Mouse (Mus musculus) retina, adult 2 months (tissue): ENCODE measurements around the gene Lrrc3.
"Not testable (repeated sequence)": the region's sequence is repeated elsewhere in the genome, so short reads cannot be mapped to it uniquely, and the experiment has no call there.

Experiments used
- DNase-seq: peaks from one replicate; pipeline ENCODE4 v3.0.0-alpha.2; 2012; ENCODE audit warnings: low read depth, low spot score

Gene Lrrc3

DNA sequence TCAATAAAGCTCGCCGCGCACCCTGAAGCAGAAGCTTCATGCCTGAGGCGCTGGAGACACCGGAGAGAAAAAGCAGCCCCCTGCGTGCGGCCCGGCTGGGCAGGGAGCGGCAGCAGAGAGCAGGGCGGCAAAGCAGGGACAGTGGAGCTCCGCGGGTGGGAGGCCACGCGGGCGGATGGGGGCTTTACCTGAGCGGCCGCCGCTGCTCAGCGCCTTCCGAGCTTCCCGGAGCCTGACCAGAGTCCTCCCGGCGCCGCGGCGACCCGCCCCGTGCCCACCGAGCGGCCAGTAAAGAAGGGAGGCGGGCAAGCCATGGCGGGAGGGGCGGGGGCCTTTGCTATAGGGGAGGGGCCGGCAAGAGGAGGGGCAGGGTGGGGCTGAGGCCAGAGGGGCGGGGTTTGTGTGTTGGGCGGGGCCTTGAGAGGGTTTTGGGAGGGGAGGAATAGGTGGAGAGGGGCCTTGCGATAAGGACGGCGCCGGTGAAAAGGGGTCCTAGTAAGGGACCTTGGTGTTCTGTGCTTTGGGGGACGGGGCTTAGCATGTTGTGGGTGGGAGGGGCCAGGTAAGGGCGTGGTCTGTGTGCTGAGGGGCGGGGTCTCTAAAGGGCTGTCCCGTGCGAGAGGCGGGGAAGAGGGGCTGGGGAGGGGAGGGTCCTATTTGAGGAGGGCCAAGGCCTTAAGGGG, at the start of gene Lrrc3:
Lrrc3 (minus strand) TSS at position 326 of the 683 bp plus-strand sequence.
- DNase-seq: no peak

DNA sequence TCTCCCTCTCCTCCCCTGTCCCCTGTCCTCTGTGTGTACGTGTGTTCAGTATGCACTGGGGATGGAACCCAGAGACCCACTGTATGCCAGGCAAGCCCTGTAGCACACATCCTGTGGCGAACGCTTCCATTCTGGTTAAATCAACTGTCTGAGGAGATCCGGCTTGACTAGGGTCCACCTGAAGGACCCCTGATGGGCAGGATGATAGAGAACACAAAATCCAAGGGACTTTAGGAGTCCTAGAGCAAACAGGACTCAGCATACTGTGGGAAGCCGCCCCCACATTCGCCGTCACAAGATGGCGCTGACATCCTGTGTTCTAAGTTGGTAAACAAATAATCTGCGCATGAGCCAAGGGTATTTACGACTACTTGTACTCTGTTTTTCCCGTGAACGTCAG, 48.1 kb upstream of the Lrrc3 start:
- not testable (repeated sequence) for DNase-seq

DNA sequence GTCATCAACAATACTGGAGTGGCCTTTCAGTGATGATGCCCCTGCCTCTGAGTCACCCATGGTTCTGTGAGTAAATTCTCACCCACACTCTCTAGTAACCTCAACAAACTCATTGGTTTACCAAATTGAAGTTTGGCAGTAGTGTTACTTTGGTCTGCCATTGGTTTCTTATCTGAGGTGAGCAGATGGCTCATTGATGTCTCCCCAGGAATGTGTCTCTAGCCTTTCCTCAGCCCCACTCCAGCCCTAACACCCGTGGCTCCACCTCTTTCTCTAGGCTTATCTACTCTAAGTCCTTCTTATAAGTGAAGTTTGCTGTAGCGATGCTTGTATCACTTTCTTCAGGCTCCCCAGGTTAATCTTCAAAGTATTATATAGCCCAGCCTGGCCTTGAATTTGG, 37.3 kb upstream of the Lrrc3 start:
- no peak for DNase-seq

DNA sequence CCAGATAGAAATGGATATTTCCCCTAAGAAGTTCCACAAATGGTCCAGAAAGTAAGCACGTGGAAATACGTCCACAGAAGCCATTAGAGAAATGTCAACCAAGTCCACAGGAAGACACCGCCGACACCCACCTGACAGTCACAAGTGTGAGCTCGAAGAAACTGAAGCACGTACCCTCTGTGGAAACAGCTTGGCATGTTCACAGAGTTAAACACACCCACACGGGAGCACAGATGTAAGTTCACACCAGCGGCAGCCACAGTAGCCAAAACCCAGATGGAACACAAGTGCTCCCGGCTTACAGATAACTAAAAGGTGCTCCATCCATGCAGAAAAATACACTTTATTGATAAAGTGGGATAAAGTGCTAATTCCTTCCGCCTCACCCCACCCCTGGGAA, 25.0 kb upstream of the Lrrc3 start:
- DNase-seq: no peak

DNA sequence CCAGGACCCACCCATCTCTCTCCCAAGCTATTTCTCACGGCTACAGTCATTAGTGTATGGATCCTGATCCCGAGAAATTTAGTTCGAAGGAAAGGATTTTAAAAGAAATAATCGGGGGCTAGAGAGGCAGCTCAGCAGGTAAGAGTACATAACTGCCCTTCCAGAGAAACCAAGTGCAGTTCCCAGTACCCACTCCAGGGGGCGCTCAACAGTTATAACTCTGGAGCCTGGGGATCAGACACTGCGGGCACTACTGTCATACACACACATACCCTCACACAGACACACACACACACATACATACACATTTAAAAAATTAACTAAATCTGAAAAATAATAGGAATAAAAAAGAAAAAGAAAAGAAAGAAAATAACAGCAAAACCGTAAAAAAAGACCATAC, 23.8 kb upstream of the Lrrc3 start:
- DNase-seq: no peak

DNA sequence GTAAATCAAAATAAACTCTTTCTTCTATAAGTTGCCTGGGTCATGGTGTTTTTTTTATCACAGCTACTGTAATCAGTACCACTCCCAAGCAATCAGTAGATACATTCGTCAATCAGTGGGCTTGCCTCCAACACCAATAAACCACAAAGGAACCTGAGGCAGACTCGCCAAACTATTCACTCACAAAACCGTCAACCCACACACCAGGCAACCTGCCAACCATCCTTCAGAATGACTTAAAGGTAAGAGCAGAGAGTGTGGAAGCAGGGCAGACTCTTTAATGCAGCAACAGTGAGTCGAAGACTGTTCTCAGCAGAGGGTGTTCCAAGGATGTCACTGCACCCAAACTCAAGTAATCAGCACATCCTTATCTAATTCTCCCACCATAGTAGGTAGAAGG, 20.3 kb upstream of the Lrrc3 start:
- no peak for DNase-seq

DNA sequence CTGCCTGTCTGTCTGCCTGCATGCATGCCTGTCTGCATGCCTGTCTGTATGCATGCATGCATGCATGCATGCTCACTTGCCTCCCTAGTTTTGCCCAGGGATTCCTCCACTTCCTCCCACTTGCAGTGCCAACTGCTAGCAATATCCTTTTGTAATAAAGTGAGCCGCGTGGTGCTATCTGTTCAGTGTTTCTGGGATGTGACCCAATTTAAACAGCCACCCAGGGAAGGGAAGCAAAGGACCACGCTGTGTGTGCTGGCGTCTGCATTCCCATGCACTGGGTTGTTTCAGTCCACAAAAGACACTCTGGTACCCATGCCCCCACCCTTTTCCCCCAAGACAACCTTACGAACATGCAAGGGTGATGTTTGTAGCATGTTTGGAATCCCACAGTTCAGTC, 18.7 kb upstream of the Lrrc3 start:
- DNase-seq: no peak

DNA sequence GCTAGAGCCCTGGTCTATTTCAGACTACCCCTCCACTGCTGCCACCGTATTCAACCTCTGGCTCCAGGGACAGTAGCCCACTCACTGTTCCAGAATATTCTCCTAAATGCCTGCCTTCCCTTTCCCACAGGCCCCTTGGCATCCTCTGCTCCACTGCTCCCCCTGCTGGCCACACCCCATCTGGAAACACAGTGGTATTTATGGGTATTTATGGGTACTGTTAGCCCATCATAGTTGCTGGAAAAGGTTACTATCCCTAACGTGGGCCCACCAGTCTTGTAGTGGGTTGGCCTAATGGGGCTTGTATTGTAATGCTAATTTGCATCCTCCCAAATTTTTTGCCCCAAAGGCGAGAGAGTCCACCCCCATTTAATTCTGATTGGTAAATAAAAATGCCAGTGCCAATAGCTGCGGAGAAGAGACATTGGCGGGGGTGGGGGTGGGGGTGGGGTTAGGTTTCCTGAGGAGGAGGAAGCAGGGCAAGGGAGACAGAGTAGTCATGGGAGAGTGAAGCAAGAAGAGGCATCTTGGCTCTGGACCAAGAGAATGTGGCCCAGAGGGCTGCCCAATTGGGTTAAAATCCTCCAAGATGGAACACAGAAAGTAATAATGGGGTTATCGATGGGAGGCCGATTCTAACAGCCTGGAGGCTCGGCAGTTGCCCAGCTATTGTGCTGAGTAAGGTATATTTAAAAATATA, 14.4 kb upstream of the Lrrc3 start:
- no peak for DNase-seq

DNA sequence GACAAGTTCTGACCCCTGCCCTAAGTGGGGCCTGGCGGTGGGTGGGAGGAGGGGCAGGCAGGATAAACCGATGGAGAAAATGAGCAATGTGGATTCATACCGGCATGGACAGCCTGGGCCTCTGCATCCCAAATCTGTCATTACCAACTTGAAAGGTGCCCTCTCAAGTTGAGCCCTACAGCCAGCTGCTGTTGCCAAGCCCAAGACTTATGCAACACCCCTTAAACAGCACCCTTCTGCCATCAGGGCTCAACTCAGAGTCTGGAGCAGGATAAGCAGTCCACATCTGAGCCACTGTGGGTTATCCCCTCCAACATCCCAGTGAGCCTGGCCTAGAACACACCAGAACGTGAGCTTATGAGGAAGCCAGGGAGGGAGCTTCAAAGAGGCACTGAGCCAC, 11.0 kb upstream of the Lrrc3 start:
- DNase-seq: no peak

DNA sequence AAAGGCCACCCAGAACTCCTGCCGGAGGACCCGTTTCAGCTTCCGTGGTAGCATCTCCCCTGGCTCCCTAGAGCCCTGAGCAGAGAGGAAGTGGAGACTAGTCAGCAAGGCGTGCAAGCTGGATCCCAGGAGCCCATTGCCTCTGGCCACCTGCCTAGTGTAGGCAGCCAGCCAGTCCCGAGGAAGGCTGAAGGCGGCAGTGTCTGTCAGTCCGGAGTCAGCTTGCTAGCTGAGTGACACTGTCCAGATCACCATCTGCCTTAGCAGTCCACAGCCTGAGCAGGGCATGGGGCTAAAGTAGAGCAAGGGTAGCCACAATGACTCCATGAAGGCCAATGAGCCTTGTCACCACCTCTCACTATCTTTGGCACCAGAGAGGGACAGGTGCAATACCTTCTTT, 10.3 kb upstream of the Lrrc3 start:
- no peak for DNase-seq

DNA sequence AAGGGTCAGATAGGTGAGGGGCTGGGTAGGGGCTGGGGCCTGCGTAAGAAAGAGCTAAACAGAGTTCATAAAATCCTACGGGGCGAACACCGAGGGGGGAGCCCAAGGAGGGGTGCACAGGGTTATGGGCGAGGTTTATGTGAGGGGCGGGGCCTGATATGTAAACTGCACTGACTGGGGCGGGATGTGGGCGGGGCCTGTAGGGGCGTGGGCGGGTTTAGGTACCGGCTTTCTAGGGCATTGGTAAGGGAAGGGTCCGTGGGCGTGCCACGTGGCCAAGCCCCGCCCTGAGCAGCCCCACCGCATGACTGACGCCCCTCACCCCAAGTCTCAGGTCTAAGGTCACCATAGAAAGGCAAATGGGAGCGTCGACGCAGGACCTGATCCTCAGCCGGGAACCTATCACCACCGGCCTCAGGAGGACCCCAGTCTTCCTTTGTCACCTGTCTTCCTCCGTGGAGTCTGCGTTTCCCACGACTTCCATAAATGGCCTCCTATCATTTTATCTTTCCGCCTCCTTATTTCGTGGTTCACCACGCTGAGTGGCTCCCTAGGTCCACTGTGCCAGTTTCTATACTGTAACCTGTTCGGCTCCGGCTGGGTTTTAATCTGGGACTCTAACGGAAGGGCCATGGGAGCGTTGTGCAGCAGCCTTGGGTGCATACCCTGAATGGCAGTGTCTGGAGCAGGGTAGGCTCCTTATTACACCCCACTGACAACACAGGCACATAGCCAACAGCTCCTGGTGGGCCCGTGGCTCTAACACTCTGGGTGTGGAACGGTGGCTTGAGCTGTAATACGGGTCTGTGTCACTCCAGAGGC, 769 bp upstream of the Lrrc3 start:
- DNase-seq: no peak

DNA sequence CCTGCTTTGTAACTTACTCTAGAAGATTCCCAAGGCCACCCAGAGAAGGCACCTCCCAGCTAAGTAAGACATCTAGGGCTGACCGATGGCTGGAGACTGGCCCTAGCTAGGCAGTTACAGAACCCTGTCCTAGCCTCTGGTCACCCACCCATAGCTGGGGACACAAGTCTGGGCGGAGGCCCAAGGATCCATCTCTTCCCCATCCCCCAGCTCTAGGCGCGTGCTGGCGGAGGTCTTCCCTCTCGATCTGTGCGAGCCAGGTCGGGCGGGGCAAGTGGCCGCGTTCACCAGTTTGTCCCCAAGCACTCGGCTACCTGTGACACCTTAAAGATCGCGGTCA, 495 bp downstream of the Lrrc3 start:
- no peak for DNase-seq

DNA sequence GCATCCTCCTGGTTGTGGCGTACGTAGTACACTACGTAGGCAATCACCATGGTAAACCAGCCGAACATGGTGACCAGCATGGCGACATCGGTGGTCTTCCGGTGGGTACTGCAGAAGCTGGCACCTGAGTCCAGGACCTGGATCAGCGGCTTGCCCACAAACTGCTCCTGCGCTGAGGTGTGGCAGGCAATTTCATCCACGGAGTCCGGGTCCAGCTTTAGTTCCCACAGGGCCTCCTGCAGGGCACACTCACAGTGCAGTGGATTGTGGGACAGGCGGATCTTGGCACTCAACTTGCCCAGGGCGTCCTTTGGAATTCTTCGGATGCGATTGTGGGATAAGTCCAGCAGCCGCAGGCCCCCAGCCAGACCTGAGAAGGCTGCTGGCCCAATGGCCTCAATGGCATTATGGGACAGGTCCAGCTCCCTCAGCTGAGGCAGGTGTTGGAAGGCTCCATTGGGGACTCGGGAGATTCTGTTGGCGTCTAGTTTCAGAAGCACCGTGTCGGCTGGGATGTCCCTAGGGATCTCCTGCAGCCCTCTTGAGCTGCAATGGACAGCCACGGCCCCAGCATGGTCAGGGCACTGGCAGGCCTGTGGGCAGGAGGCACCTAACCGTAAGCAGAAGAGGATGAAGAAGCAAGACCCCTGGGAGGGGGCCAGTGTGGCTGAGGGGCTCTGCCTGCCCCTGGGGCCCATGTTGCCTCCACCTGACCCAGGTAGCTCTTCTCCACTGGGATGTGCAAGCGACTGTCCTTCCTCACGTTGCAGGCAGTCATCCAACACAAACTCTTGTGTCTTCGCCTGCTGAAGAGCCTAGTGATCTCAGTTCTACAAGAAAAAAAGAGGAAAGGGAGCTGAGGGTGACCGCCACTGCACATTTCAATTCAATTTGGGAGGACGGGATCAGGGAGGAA, 1.2 kb downstream of the Lrrc3 start:
- DNase-seq: no peak

DNA sequence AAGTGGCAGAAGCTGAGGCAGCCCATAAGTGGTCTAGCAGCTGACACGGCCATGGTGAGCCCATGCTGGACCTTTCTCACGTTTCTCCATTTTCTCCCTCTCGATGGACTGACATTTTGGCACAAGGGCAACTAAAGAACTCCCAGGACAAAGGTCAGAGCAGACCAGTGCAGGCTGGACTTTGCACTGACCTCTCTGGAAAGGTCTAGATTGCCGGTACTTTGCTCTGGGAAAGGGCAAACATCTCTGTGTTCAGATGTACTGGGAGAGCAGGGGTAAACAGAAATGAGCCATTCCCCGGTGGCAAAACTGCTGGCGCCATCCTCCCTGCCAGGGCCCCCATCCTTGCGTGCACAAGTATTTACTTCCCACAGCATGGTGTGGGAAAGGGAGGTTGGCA, 2.2 kb downstream of the Lrrc3 start:
- no peak for DNase-seq

DNA sequence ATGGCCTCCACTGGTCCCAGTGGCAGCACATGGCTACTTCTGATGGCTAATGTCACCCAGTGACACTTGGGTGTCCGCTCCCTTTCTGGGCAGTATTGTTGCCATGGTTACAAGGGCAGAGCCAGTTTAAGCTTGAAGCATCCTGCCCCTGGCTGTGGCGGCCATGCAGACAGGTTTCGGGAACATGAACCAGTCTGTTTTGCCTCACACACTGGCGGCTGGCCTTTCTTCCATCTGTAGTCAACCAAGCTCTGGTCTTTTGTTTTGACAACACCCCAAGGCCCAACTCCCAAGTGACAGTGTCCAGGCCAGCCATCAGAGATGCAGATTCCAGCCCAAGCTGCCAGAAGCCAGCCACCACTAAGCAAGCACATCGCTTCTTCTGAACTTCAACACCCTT, 6.8 kb downstream of the Lrrc3 start:
- no peak for DNase-seq

DNA sequence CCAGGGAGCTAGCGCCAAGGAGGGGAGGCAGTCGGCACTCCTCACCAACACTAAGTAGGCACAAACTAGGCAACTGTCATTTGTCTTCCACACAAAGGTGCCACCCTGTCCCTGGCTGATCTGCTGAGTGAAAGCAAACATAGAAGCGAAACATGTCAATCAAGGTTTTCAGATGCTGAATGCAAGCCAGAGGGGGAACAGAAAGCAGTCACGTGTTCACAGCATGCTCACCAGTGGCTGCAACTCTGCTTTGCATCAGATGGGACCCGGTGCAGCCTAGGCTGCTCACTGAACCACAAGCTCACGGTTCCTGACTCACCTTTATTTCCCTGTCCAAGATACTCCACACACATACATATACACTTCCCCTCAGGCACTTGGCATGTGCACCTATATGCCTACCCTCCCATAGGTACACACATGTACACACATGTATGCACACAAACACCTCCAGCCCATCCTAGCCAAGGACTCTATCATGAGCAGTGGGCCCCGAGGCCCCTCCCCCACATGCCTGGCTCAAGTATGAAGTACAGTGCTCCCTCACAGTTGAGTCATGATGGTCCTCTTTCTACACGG, 11.3 kb downstream of the Lrrc3 start:
- DNase-seq: no peak

DNA sequence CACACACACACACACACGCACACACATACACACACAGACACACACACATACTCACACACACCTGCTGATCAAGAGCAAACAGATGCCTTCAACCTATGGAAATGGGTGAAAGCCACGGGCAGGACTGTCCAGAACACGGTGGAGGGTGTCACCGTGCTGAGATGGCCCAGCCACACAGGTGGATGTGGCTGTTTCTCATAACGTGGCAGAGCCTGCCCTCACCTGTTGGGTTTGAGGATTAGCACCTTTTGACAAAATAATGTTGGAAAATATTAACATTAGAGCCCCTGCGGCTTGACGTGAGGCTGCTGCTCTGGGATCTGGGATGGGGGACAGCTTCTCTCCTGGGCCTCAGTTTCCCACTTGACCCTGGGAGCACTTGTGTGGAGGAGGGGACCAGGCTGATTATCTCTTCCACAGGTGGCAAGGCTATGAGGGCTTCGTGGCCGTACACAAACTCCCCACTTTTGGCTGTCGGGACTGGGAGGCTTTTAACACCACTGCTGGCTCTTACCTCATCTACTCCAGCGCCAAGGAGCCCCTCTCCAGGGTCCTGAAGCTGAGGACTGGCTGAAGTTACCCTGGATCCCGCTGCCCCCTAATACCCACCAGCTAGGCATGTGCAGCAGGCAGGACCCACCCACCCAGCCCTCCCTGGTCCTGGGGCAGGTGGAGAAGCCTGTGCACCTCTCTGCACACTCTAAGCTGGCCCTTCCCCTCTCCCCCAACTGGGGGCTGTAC, 16.2 kb downstream of the Lrrc3 start:
- DNase-seq: no peak

DNA sequence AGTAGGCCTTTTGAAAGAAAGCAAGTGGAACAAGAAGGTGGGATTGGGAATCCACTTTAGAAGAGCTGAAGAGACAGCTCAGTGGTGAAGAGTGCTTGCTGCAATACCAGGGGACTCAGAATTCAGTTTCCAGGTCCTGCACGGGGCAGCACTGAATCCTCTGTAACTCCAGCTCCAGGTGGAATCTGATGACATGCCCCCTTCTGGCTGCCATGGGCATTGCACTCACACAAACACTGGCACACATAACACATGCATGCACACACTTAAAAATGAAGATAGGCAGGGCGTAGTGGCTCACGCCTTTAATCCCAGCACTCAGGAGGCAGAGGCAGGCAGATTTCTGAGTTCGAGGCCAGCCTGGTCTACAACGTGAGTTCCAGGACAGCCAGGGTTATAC, 19.8 kb downstream of the Lrrc3 start:
- no peak for DNase-seq

DNA sequence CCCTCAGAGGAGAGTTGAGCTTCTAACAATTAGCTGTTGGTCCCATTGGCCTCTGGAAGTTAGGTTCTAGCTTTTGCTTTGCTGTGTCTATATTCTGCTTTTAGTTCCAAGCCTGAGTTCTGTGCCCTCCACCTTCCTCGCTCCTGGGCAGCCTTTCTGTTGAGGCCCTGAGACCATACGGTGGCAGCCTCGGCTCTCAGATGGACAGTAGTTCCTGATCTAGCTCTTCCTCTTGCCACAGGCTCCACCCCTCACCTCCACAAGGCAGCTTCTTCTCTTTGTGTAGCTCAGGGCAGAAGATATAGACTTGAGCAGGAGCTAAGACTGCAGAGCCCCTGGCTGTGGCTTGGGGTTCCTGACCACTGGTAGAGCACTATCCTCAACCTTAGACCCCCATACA, 22.0 kb downstream of the Lrrc3 start:
- no peak for DNase-seq

DNA sequence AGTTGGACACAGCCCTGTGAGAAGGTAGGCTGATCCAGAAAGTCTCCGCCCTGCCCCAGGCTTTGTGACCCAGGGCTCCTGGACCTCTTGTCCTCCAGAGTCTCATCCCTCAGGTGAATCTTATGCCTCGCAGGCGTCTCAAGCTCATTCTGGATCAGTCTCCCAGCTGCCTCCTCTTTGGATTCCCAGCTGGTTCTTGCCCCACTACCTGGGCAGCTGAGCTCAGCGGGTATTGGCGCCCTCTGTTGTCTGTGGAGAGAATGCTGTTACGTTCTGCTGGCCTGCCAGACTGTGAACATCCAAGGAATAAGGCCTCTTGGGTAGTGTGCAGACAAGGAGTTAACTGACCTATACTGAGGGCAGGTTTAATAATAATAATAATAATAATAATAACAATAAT, 23.4 kb downstream of the Lrrc3 start:
- DNase-seq: no peak

DNA sequence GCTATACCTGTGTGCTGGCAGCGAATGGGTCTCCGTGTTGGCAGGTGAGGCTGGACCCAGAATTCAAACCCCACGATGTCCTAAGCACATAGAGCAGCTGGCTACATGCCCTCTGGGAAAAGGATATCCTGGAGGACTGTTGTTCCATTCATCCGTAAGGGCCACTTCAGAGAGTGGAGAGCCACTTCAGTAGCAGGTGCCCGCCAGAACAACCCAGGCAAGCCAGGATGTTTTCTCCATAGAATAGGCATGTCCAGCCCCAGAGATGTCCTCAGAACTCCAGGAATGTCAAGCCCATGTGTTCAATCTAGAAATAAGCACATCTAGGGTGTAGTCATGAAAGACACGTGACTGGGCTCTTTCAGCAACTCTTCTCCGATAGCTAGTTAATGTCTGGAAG, 32.7 kb downstream of the Lrrc3 start:
- DNase-seq: no peak
